Mouse (Mus musculus) gastrocnemius, postnatal 25 days (tissue): Measurements from ENCODE around the gene Stat6. TPM values are rescaled to one million over a fixed set of nuclear protein-coding genes. Genes with fewer than 3 reads are reported as not detected.

ENCODE experiments used
- DNase-seq: peaks from one replicate; pipeline ENCODE4 v3.0.0; 2022
- total RNA-seq, 2 experiments: library from RNA; stranded (reverse); gene quantifications; 1 replicate in 1 of 2; 2 replicates in 1 of 2; pipeline ENCODE4 v1.2.3; 2021

Stat6 gene
- total RNA-seq, 2 experiments from 2014 or later: 16.5 to 21.8 TPM

DNA sequence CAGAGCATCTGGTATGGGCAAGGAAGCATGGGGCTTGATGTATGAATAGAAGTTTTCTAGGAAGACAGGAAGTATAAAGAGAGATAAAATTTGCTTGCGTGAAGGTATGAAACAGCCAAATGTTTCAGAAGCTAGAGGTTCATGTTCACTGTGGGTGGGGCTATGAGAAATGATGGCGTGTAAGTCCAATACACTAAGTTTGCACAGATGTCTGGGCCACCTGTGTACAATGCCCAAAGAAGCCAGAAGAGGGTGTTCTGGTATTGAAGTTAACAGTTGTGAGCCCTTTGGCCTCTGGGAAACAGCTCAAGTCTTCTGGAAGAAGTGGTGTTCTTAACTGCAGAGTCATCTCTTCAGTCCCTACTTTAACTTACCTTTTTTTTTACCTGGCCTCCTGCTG lies 27.4 kb downstream of the Stat6 start:
- no peak for DNase-seq

- no peak for DNase-seq
Observed at GRCm38 (mm10) chr10:127671276-127671675, 28.5 kb downstream of the Stat6 start.

GRCm38 (mm10) chr10:127674046-127674655 lies 31.4 kb downstream of the Stat6 start:
- no peak for DNase-seq

DNA sequence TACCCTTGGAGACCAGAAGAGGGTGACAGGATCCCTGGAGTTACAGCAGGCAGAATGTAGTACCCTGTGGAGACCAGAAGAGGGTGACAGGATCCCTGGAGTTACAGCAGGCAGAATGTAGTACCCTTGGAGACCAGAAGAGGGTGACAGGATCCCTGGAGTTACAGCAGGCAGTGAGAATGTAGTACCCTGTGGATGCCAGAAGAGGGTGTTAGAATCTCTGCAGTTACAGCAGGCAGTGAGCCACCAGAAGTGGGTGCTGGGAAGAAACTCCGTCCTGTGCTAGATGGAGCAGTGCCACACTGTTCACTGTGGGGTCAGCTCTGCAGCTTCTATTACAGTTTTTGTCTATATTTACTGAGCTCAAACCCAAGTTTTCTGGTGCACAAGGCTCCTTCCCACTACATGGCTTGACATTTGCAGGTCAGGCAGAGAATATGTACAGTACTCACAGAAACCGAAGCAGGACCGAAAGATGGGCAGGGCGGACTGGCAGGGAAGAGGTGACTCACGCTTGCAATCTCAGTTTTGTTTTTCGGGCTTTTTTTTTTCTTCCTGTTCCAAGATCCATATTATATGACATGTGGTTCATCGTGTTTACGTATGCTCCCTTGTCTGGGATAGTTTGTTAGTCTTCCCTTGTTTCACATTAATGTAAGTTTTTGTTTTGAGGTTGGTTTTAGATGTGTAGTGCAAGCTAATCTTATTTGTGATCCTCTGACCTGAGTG lies 32.2 kb downstream of the Stat6 start:
- DNase-seq: peak; percentile 84

GRCm38 (mm10) chr10:127675859-127676398 lies 33.1 kb downstream of the Stat6 start:
- no peak for DNase-seq

- peak; percentile 97 for DNase-seq
Observed at GRCm38 (mm10) chr10:127676691-127677548, 34.1 kb downstream of the Stat6 start.

GRCm38 (mm10) chr10:127677591-127678336 lies 35.0 kb downstream of the Stat6 start:
- peak; percentile 45 for DNase-seq

DNA sequence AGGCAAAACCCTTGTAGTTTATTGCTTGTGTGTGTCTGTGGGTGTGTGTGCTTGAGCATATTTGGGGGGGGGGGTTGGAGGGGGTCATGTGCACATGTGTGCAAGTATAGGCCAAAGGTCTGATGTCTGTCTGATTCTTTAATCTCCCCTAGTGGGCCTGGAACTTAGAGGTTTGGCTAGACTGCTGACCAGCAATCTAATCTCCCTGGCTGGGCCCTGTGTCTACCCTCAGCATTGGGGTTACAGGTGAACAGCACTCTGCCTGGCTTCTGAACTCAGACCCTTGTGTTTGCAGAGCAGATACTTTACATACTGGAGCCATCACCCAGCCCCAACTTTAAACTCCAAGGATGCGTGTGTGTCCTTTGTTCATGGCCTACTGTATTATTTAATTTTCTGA lies 36.4 kb downstream of the Stat6 start:
- DNase-seq: no peak

DNA sequence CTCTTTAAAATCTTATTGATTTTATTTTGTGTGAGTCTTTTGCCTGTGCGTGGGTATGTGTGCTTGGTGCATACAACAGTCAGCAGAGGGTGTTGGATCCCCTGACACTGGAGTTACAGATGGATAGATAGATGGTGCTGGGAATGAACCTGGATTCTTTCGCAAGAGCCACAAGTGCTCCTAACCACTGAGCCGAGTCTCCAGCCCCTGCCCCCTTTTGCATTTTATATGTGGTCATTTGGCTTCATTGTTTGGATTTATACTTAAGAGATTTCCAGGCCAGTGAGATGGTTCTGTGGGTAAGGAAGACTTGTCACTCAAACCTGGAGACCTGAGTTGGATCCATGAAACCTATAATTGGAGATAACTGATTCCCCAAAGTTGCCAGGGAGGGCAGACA lies 37.1 kb downstream of the Stat6 start:
- DNase-seq: no peak

- DNase-seq: no peak
Observed at GRCm38 (mm10) chr10:127682886-127683285, 40.1 kb downstream of the Stat6 start.

DNA sequence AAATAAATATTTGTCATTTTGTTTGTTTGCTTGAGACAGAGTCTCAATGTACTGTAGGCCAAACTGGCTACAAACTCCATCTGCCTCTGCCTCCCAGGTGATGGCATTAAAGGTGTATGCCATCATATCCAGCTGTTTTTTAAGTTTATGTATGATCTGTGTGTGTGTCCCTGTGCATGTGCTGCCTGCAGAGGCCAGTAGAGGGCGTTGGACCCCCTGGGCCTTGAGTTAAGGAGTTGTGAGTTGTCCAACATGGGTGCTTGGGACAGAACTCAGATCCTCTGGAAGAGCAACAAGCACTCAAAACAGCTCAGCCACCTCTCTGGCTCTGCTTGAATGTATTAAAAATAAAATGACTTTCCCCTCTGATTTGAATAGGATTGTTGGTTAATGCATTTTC lies 48.3 kb downstream of the Stat6 start:
- DNase-seq: no peak

DNA sequence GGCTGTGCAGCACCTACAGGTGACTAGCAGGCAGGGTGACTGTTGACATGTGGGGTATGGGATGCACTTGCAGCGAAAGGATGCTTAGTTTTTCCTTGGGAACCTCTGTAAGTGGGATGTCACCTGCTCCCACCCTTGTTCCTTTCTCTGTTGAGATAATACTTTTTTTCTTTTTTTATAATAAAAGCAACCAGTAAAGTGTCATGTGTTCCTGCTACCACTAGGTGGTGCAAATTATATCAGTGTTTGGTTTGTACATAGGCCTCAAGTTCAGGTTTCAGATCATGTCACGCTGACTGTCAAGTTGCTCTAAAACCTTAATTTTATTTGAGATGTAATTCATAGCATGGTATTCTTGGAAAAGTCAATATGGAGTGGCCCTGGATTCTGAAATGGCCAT lies 51.9 kb downstream of the Stat6 start:
- DNase-seq: no peak

DNA sequence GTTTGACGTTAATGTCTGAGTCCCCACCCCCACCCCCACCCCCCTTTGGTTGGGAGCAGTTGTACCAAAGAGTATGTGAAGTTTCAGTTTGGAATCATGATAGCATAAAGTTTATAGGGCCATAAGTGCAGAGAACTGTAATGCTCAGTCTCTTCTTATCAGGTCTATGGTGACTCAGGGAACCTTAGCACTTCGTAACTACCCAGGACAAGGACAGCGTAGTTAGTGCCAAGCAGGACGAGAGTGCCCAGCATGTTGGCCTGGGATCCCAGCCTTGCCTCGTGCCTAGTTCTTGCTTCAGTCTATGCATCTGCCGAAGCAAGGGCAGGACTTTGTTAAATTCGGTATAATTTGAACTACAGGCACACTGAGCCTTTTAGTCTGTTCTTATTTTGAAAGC lies 53.0 kb downstream of the Stat6 start:
- no peak for DNase-seq

- no peak for DNase-seq
Observed at GRCm38 (mm10) chr10:127698966-127699365, 56.2 kb downstream of the Stat6 start.

- DNase-seq: no peak
Observed at GRCm38 (mm10) chr10:127703299-127703698, 60.5 kb downstream of the Stat6 start.

DNA sequence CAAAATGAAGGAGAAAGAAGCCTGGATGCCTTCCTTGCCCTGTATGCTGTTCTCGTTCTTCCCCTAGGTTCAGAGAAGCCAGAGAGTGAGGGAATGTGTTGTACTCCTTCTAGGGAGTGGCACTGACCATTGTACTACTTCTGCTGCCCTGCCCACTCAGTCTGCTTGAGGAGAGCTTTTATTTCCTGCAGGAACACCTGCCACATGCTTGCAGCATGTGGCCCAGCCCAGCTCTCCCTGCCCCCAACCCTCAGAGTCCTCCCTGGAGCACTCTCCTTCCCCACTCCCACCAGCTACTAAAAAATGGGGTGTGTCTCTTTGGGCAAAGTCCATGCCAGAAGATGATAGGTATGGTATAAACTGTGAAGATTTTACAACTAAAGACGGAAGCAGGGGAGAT lies 61.5 kb downstream of the Stat6 start:
- no peak for DNase-seq

- no peak for DNase-seq
Observed at GRCm38 (mm10) chr10:127704766-127705220, 62.0 kb downstream of the Stat6 start, which contains the start of gene Myo1a. Gene Myo1a (plus strand): TSS chr10:127705170.

DNA sequence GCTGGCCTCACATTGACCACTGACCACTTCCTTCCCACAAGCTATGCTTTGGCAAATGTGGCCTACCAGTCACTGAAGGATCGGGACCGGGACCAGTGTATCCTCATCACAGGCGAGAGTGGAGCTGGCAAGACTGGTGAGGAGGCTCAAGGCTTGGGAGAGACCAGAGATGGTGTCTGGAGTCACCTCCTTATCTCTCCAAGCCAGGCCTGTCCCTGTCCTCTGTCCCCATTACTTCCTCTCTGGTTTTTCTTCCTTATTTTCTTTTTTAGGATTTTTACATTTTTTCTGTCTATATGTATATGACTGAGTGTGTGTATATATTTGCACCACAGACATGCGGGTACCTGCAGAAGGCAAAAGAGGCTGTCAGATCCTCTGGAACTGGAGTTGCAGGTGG lies 63.0 kb downstream of the Stat6 start:
- DNase-seq: no peak

DNA sequence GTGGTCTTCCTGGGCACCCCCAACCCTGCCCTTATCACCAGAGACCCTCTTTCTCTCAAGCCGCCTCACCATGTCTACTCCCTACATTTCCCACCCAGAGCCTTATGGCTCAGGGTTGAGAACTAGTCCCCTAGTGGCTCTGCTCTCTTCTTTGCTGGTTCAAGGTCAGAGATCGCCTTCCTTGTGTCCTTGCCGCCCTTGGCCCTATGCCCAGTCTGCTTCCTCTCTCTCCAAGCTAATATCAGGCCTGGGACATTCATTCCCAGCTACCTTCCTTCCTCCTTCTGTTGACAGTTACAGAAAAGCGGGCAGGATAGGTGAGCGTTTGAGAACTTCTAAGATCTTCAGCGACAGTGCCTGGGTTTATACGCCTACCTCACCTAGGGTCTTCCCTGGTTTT lies 64.9 kb downstream of the Stat6 start:
- no peak for DNase-seq

GRCm38 (mm10) chr10:127708850-127709370 lies 66.1 kb downstream of the Stat6 start:
- DNase-seq: no peak

DNA sequence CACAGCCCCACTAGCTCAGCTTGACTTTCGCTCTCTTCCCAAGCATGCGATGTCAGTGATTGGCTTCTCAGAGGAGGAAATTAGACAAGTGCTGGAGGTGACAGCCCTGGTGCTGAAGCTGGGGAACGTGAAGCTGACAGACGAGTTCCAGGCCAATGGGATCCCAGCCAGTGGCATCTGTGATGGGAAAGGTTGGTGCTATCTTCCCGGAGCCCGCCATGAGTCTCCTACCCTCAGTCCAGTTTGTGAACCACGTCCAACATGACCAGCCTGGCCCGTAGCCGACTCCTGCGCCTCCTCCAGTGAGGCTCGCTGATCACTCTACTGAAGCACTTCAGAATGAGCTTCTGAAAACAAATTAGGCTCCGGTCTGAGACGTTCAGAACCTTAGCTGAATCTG lies 67.5 kb downstream of the Stat6 start:
- DNase-seq: no peak
